Mouse (Mus musculus) intestine, postnatal 0 days (tissue): ENCODE measurements around the gene Ksr2. TPM values are rescaled to one million over a fixed set of nuclear protein-coding genes. Genes with fewer than 3 reads are reported as not detected.
A peak's percentile ranks its signal among the peaks of the same experiment; 100 is the strongest.

Experiments
- ATAC-seq: fragments of 200-750 bp; cut with Nextera tagmentation; 2 replicates; pipeline ENCODE4 v1.8.0; 2017; ENCODE audit warnings: mild to moderate bottlenecking, moderate TSS enrichment, moderate library complexity
- H3K27ac ChIP-seq: fragments of 300-500 bp; sonication (generic); 2 replicates; pipeline ENCODE4 v1.5.1; 2014; ENCODE audit warnings: mild to moderate bottlenecking, low read depth, low read length, moderate library complexity
- H3K27me3 ChIP-seq: fragments of 300-500 bp; sonication (generic); replicated peaks from 2 replicates; pipeline ENCODE4 v1.6.1; 2014; ENCODE audit warnings: low read length, mixed read lengths; ENCODE audit not compliant: control insufficient read depth, insufficient read depth
- H3K36me3 ChIP-seq: fragments of 300-500 bp; sonication (generic); 2 replicates; pipeline ENCODE4 v1.6.1; 2014; ENCODE audit warnings: mild to moderate bottlenecking, moderate library complexity; ENCODE audit not compliant: control insufficient read depth, insufficient read depth
- H3K4me1 ChIP-seq: fragments of 300-500 bp; sonication (generic); replicated peaks from 2 replicates; pipeline ENCODE4 v1.6.1; 2014; ENCODE audit warnings: antibody characterized with exemption, low read length, mixed read lengths; ENCODE audit not compliant: control insufficient read depth, insufficient read depth
- H3K4me2 ChIP-seq: fragments of 300-500 bp; sonication (generic); replicated peaks from 2 replicates; pipeline ENCODE4 v1.6.1; 2014; ENCODE audit warnings: low read depth, mild to moderate bottlenecking, moderate library complexity
- H3K4me3 ChIP-seq: fragments of 300-500 bp; sonication (generic); 2 replicates; pipeline ENCODE4 v1.5.1; 2014; ENCODE audit warnings: low read depth, low read length
- H3K9ac ChIP-seq: fragments of 300-500 bp; sonication (generic); 2 replicates; pipeline ENCODE4 v1.6.1; 2014; ENCODE audit warnings: mild to moderate bottlenecking, low read depth, low read length
- H3K9me3 ChIP-seq: fragments of 300-500 bp; sonication (generic); 2 replicates; pipeline ENCODE4 v1.6.1; 2016; ENCODE audit warnings: mixed run types; ENCODE audit not compliant: control insufficient read depth
- CTCF ChIP-seq: sonication (generic); IDR thresholded peaks from 2 replicates; pipeline ENCODE4 v1.5.1; 2016; ENCODE audit warnings: low read depth, mild to moderate bottlenecking, control low read depth, antibody characterized with exemption, moderate library complexity
- WGBS: fragments of 180-500 bp; shearing (Covaris S2); extraction: QIAGEN DNeasy Blood & Tissue Kit; methylation state at CpG from one replicate; pipeline ENCODE4 v1.1.7; 2014; 5-methylcytosine and 5-hydroxymethylcytosine counted together
- polyA plus RNA-seq: library from polyadenylated mRNA; unstranded; fragments of >200 nt; fragmentation: Nextera tagmentation; extraction: Ambion mirVana; gene quantifications from 2 replicates; pipeline ENCODE4 v1.2.1, GENCODE M21; 2015

Gene Ksr2
- polyA plus RNA-seq, result 0.12 and 0.24 TPM in 2 replicates

- Histone ChIP-seq H3K4me2 (peak within 1 kb of the TSS; percentile 96), H3K27me3 (peaks cover 27% of the 10 kb centered on the region), H3K9ac (0 out of 2 replicates have a peak within 1 kb of the TSS, but pooled peaks have one; percentile 31), H3K4me3 (peak within 1 kb of the TSS; percentile 57), H3K4me1 (no peaks in the 10 kb centered on the region), H3K27ac (no peak within 1 kb of the TSS), H3K36me3 (no peaks in the 10 kb centered on the region), H3K9me3 (no peaks in the 10 kb centered on the region)
- ATAC-seq, result peak; percentile 82
- under 1% methylated on average over 71 of the region's 89 CpGs for WGBS
- no peak for TF ChIP-seq CTCF
Measured at GRCm38 (mm10) chr5:117413507-117414501, at the start of gene Ksr2. Ksr2 (plus strand) TSS chr5:117414000.

GRCm38 (mm10) chr5:117364821-117365220, 49.0 kb upstream of the Ksr2 start:
- Histone ChIP-seq H3K9me3 (no peaks in the 10 kb centered on the region), H3K9ac (peak overlapping the region; percentile 31; the same call in 1 of the 2 replicates), H3K27ac (peak overlapping the region; percentile 99), H3K4me3 (peak overlapping the region; percentile 27; the same call in 1 of the 2 replicates), H3K4me2 (peak overlapping the region; percentile 57), H3K36me3 (peaks cover 41% of the 10 kb centered on the region), H3K27me3 (no peaks in the 10 kb centered on the region), H3K4me1 (peaks cover 6% of the 10 kb centered on the region)
- 78% methylated on average over 3 of the region's 3 CpGs for WGBS
- TF ChIP-seq CTCF, result no peak
- ATAC-seq, result no peak

- H3K4me2 ChIP-seq, result peak overlapping the region; percentile 57; the same call in 1 of the 2 replicates
- H3K4me1 ChIP-seq, result peaks cover 6% of the 10 kb centered on the region
- ATAC-seq, result peak; percentile 82
- H3K36me3 ChIP-seq, result peaks cover 53% of the 10 kb centered on the region
- no peak overlapping the region for H3K9ac ChIP-seq
- no peaks in the 10 kb centered on the region for H3K9me3 ChIP-seq
- 53% methylated on average over 13 of the region's 13 CpGs for WGBS
- no peak for TF ChIP-seq CTCF
- peak overlapping the region; percentile 99 for H3K27ac ChIP-seq
- no peak overlapping the region for H3K4me3 ChIP-seq
- no peaks in the 10 kb centered on the region for H3K27me3 ChIP-seq
Measured at GRCm38 (mm10) chr5:117365904-117366561, 47.8 kb upstream of the Ksr2 start.

- Histone ChIP-seq H3K27ac (peak overlapping the region; percentile 99), H3K9ac (0 out of 2 replicates have a peak overlapping the region, but pooled peaks have one; percentile 22), H3K4me1 (peaks cover 6% of the 10 kb centered on the region), H3K36me3 (peaks cover 60% of the 10 kb centered on the region), H3K9me3 (no peaks in the 10 kb centered on the region), H3K27me3 (no peaks in the 10 kb centered on the region), H3K4me3 (no peak overlapping the region), H3K4me2 (no peak overlapping the region)
- WGBS, result 27% methylated on average over 8 of the region's 8 CpGs
- no peak for TF ChIP-seq CTCF
- no peak for ATAC-seq
Measured at GRCm38 (mm10) chr5:117367206-117367605, 46.6 kb upstream of the Ksr2 start.

- Histone ChIP-seq H3K27me3 (no peaks in the 10 kb centered on the region), H3K4me2 (no peak overlapping the region), H3K9me3 (no peaks in the 10 kb centered on the region), H3K4me1 (no peaks in the 10 kb centered on the region; the same call in 1 of the 2 replicates), H3K27ac (no peak overlapping the region), H3K36me3 (peaks cover 83% of the 10 kb centered on the region), H3K9ac (no peak overlapping the region), H3K4me3 (no peak overlapping the region)
- no peak for ATAC-seq
- 84% methylated on average over 10 of the region's 10 CpGs for WGBS
- TF ChIP-seq CTCF, result no peak
Measured at GRCm38 (mm10) chr5:117370592-117370991, 43.2 kb upstream of the Ksr2 start.

- no peaks in the 10 kb centered on the region for H3K27me3 ChIP-seq
- no peak overlapping the region for H3K4me2 ChIP-seq
- H3K4me3 ChIP-seq, result no peak overlapping the region
- no peak for TF ChIP-seq CTCF
- H3K27ac ChIP-seq, result no peak overlapping the region
- no peak overlapping the region for H3K9ac ChIP-seq
- 92% methylated on average over 9 of the region's 9 CpGs for WGBS
- H3K4me1 ChIP-seq, result no peaks in the 10 kb centered on the region
- H3K36me3 ChIP-seq, result peaks cover 94% of the 10 kb centered on the region
- no peaks in the 10 kb centered on the region for H3K9me3 ChIP-seq
- ATAC-seq, result no peak
Measured at GRCm38 (mm10) chr5:117373418-117373817, 40.4 kb upstream of the Ksr2 start.
